Mouse (Mus musculus) right cerebral cortex, adult 2 months (tissue): ENCODE data around the gene Atp1b1.
A peak's percentile ranks its signal among the peaks of the same experiment; 100 is the strongest.

Source experiments
- DNase-seq, 2 experiments: peaks; one replicate each; pipeline ENCODE4 v3.0.0; 2021 to 2022; ENCODE audit warnings: low spot score in 2 of 2

The Atp1b1 gene

GRCm38 (mm10) chr1:164395131-164395780, 62.9 kb downstream of the Atp1b1 start:
- peak; percentile 40 to 53 for DNase-seq

- no peak for DNase-seq
Measured at GRCm38 (mm10) chr1:164392176-164392575, 66.0 kb downstream of the Atp1b1 start.

- DNase-seq: no peak
Measured at GRCm38 (mm10) chr1:164389743-164390142, 68.4 kb downstream of the Atp1b1 start.
